Mouse (Mus musculus): ENCODE measurements around the gene Mipep. TPM values are rescaled to one million over a fixed set of nuclear protein-coding genes. Genes with fewer than 3 reads are reported as not detected.

Mipep gene
- polyA plus RNA-seq, 1 experiment = 18.6 TPM

GRCm38 (mm10) chr14:60882681-60883080 is 98.3 kb downstream of the Mipep start:
- H3K27me3 ChIP-seq (replicated peaks; ENCODE audit: control insufficient read depth, insufficient read depth, low read length) = no peaks in the 10 kb centered on the region
- no peak for TF ChIP-seq POLR2A (IDR thresholded peaks at IDR 0.05; ENCODE audit: low read depth, low read length)
- 80% methylated on average over 4 of the region's 4 CpGs for WGBS
- no peak overlapping the region for H3K4me3 ChIP-seq (ENCODE audit: insufficient read depth, low read depth, low read length)
- H3K27ac ChIP-seq (ENCODE audit: insufficient read depth, low read depth, low read length) = no peak overlapping the region
- H3K4me1 ChIP-seq (ENCODE audit: control insufficient read depth, insufficient read depth, low read length) = no peaks in the 10 kb centered on the region
- no peak for DNase-seq
- H3K36me3 ChIP-seq (ENCODE audit: control insufficient read depth, insufficient read depth, low read length) = no peaks in the 10 kb centered on the region

- Histone ChIP-seq H3K36me3 (ENCODE audit: control insufficient read depth, insufficient read depth, low read length) (no peaks in the 10 kb centered on the region), H3K4me1 (ENCODE audit: control insufficient read depth, insufficient read depth, low read length) (no peaks in the 10 kb centered on the region), H3K27ac (ENCODE audit: insufficient read depth, low read depth, low read length) (no peak overlapping the region), H3K4me3 (ENCODE audit: insufficient read depth, low read depth, low read length) (no peak overlapping the region), H3K27me3 (replicated peaks; ENCODE audit: control insufficient read depth, insufficient read depth, low read length) (no peaks in the 10 kb centered on the region)
- TF ChIP-seq POLR2A (IDR thresholded peaks at IDR 0.05; ENCODE audit: low read depth, low read length) = no peak
- no peak for TF ChIP-seq CTCF (conservative IDR thresholded peaks at IDR 0.05; ENCODE audit: insufficient read depth, insufficient read length, low read depth, low read length)
- no peak for DNase-seq
- WGBS = 40% methylated on average over 6 of the region's 6 CpGs
Observed at GRCm38 (mm10) chr14:60885361-60885950, 101.1 kb downstream of the Mipep start.

- no peak overlapping the region for H3K27ac ChIP-seq (ENCODE audit: insufficient read depth, low read depth, low read length)
- no peaks in the 10 kb centered on the region for H3K36me3 ChIP-seq (ENCODE audit: control insufficient read depth, insufficient read depth, low read length)
- no peak for DNase-seq
- no peak for TF ChIP-seq POLR2A (IDR thresholded peaks at IDR 0.05; ENCODE audit: low read depth, low read length)
- TF ChIP-seq CTCF (conservative IDR thresholded peaks at IDR 0.05; ENCODE audit: insufficient read depth, insufficient read length, low read depth, low read length) = no peak
- H3K27me3 ChIP-seq (replicated peaks; ENCODE audit: control insufficient read depth, insufficient read depth, low read length) = no peaks in the 10 kb centered on the region
- no peak overlapping the region for H3K4me3 ChIP-seq (ENCODE audit: insufficient read depth, low read depth, low read length)
- H3K4me1 ChIP-seq (ENCODE audit: control insufficient read depth, insufficient read depth, low read length) = no peaks in the 10 kb centered on the region
- 97% methylated on average over 10 of the region's 10 CpGs for WGBS
Observed at GRCm38 (mm10) chr14:60893882-60894281, 109.5 kb downstream of the Mipep start.

- no peak for DNase-seq
- no peak overlapping the region for H3K4me3 ChIP-seq (ENCODE audit: insufficient read depth, low read depth, low read length)
- no peaks in the 10 kb centered on the region for H3K4me1 ChIP-seq (ENCODE audit: control insufficient read depth, insufficient read depth, low read length)
- no peaks in the 10 kb centered on the region for H3K36me3 ChIP-seq (ENCODE audit: control insufficient read depth, insufficient read depth, low read length)
- no peaks in the 10 kb centered on the region for H3K27me3 ChIP-seq (replicated peaks; ENCODE audit: control insufficient read depth, insufficient read depth, low read length)
- no peak overlapping the region for H3K27ac ChIP-seq (ENCODE audit: insufficient read depth, low read depth, low read length)
- WGBS = 57% methylated on average over 19 of the region's 19 CpGs
- no peak for TF ChIP-seq CTCF (conservative IDR thresholded peaks at IDR 0.05; ENCODE audit: insufficient read depth, insufficient read length, low read depth, low read length)
- TF ChIP-seq POLR2A (IDR thresholded peaks at IDR 0.05; ENCODE audit: low read depth, low read length) = no peak
Observed at GRCm38 (mm10) chr14:60895172-60896000, 111.0 kb downstream of the Mipep start.

GRCm38 (mm10) chr14:60898086-60898667 is 113.8 kb downstream of the Mipep start:
- no peak for TF ChIP-seq POLR2A (IDR thresholded peaks at IDR 0.05; ENCODE audit: low read depth, low read length)
- TF ChIP-seq CTCF (conservative IDR thresholded peaks at IDR 0.05; ENCODE audit: insufficient read depth, insufficient read length, low read depth, low read length) = no peak
- no peaks in the 10 kb centered on the region for H3K36me3 ChIP-seq (ENCODE audit: control insufficient read depth, insufficient read depth, low read length)
- H3K27me3 ChIP-seq (replicated peaks; ENCODE audit: control insufficient read depth, insufficient read depth, low read length) = no peaks in the 10 kb centered on the region
- 91% methylated on average over 5 of the region's 5 CpGs for WGBS
- DNase-seq = no peak
- H3K27ac ChIP-seq (ENCODE audit: insufficient read depth, low read depth, low read length) = no peak overlapping the region
- no peaks in the 10 kb centered on the region for H3K4me1 ChIP-seq (ENCODE audit: control insufficient read depth, insufficient read depth, low read length)
- H3K4me3 ChIP-seq (ENCODE audit: insufficient read depth, low read depth, low read length) = no peak overlapping the region

- TF ChIP-seq POLR2A (IDR thresholded peaks at IDR 0.05; ENCODE audit: low read depth, low read length) (no peak), CTCF (conservative IDR thresholded peaks at IDR 0.05; ENCODE audit: insufficient read depth, insufficient read length, low read depth, low read length) (no peak)
- Histone ChIP-seq H3K36me3 (ENCODE audit: control insufficient read depth, insufficient read depth, low read length) (no peaks in the 10 kb centered on the region), H3K4me1 (ENCODE audit: control insufficient read depth, insufficient read depth, low read length) (no peaks in the 10 kb centered on the region), H3K27me3 (replicated peaks; ENCODE audit: control insufficient read depth, insufficient read depth, low read length) (no peaks in the 10 kb centered on the region), H3K4me3 (ENCODE audit: insufficient read depth, low read depth, low read length) (no peak overlapping the region), H3K27ac (ENCODE audit: insufficient read depth, low read depth, low read length) (no peak overlapping the region)
- WGBS = 73% methylated on average over 4 of the region's 4 CpGs
- DNase-seq = no peak
Observed at GRCm38 (mm10) chr14:60904501-60904900, 120.1 kb downstream of the Mipep start.

All from kidney, adult 2 months (tissue).